Mouse (Mus musculus): ENCODE data around the gene Nme3.
A peak's percentile ranks its signal among the peaks of the same experiment; 100 is the strongest.

Gene Nme3

DNA sequence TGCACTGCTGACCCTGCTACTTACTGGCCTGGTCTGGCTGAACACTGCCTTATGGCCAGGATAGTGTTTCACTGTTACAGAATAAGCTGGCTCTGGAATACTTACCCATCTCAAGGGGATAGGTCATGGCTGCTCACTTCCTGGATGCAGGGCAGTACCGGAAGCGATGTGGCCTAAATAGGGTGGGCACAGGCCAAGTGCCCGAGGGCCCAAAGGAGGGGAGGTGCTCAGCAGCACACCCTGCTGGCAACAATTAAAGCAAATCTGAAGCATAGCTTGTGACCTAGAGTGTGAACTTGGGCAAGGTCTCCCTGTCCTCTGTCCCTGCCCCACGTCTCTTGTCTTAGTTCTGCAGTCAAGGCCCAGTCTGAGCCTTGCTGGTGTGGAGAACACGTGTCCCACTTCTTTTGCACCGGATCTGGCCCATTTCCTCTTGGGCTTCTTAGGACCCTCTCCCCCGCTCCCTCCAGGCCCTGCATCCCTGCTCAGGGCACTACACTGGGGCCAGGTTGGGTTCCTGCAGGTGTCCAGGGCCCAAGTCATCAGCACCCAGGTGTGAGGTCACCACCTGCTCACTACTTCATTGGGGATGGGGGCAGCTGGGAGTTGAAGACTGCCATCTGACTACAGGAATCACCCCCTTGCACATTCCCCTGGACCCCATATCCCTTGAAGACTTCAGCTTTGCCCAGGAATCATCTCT lies 14.4 kb upstream of the Nme3 start:
- no peak for DNase-seq (ENCODE audit: low spot score)

DNA sequence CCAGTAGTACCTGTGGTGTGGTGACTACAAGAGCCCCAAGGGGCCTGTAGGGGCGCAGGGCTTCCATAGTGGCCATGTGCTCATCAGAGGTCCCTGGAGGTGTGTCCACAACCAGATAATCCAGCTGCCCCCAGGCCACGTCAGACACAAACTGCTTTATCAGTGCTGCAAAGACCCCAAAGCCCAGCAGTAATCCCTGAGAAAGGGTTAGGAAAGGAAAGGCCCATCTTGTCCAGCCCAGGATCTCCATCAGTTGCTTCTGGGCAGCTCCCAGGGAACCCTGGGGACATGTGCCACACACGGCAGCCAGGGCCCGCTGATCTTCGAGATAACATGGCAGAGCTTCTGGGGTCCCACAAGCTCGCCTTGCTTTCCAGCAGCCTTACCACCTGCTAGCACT lies 11.9 kb upstream of the Nme3 start:
- no peak for DNase-seq (ENCODE audit: low spot score)

DNA sequence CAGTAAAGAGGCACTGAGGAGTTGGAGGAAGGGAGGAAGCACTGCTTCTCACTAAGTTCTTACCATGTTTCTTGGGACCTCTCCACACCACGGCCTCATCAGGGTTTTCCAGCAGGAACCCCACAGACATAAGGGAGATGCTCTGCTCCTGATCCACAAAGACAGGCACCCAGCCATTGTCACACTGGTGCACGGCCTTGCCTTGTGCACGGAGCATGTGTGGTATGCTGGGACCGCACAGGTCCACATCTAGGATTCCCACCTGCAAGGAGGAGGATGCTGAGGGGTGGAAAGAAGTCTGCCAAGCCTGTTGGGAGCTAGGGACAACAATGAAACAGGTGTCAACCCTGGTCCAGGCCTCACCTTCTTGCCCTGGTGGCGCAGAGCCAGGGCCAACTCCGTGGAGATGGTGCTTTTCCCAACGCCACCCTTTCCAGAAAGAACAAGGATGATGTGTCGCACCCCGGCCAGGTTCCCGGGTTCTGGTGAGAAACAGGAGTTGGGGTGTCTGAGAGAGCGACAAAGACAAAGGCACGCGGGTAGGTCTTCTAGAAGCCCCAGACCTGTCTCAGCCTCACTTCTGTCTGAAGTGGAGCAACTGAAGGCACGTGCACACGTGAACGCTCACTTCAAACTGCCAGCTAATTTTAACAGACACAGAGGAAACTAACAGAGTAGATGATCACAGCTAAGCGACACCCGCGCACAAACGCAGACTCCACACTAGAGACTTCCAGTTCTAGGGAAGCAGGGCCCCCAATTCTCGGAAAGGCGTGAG lies 10.8 kb upstream of the Nme3 start:
- DNase-seq (ENCODE audit: low spot score): no peak

DNA sequence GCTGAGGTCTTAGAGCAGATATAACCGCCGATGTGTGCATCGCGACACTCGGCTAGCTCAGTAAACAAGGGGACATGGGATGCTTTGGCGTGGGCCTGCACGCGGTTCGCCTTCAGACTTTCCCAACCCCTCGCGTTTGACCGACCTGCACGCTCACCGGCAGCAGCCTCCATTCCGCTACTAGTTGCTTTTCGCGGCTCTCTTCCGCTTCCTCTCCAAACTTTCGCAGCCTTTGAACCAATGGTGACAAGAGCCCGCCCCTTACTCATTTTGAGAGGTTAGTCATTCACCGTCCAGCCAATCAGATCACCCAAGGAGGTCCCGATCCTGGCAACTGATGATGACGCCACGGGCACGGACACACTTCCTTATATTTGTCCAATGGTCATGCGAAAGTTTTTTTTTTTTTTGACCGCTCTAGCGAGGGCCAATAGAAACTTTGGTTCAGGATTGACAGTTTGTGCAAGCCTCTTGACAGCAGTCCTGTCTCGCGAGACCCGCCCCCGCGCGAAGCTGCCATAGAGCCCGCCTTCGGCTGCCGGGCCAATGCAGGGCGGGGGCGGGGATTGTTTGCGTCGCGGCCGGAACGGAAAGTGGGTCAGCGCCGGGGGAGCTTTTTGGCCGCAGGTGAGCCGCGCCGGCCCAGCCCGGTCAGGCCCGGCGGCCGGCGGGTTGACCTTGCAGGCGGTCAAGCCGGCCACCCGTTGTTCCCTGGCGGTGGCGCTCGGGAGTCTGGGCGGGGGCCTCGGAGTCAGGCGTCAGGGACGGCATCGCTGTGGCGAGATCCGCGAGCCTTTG lies 10.0 kb upstream of the Nme3 start, which contains the start of the genes Nubp2 and Spsb3:
Nubp2 (minus strand) TSS at position 216 of the 798 bp plus-strand sequence.
Spsb3 (plus strand) TSS at position 510 of the 798 bp plus-strand sequence.
- DNase-seq (ENCODE audit: low spot score): peak; percentile 89

DNA sequence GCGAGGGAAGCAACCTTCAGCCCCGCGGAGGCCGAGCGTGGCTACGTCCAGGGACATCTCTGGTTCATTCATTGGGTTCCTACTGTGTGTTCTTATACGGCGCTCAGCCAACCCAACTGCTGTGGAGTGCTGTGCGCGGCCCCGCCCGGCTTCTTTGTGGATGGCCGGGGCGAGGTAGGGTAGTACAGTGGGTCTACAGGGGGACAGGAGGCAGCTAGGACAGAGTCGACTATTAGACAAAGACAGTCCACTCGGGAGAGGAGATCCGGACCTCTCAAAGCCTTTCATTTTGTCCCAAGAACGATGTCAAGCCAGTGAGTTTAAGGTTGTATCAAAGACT lies 9.4 kb upstream of the Nme3 start:
- DNase-seq (ENCODE audit: low spot score): no peak

DNA sequence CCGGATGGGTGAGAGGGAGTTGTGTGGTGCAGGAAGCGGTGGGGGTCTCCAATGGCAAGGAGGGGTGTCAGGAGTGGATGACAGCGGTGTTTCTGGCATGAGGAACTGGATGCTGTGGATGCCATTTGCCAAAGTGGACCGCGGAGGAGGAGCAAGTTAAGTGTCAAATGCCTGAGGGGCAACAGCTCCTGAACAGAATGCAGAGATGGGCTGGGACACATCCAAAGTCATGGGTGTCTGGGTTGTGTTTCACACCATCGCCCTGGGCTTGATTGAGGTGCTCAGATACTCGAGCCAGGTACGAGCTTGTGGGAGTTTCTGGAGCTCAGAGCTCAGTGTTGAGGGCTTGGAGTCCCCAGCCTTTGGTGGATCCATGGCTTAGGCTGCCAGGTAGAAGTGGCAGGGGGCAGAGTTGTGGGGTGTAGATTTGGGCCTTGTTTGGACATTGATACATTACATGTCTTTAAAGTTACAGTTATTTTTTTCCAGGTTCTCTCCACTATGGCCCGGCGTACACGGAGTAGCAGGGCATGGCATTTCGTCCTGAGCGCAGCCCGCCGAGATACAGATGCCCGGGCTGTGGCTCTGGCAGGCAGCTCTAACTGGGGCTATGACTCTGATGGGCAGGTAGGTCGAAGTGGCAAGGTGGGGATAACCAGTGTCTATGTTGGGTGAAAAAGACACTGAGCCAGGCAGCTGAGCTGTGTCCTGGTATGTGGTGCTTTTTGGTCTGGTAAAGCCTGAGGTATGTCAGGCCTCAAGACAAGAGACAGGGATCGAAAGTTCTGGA lies 8.8 kb upstream of the Nme3 start:
- no peak for DNase-seq (ENCODE audit: low spot score)

DNA sequence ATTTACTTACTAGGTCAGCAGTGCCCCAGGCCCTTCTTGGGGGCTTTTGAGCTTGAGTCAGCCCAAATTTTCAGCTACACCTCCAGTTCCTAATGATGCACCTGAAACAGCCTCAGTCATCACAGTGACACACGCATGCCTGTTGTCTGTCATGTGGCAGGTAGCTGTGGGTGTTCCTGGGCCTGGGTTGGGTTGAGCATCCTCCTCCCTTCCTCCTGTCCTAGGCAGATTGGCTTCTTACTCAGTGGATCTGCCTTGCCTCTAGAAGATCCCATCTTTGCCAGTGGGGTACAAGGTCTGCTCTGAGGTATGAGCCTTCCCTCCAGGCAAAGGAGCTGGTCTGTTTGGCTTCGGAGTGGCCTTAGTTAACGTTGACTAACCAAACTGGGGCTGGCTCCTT lies 7.4 kb upstream of the Nme3 start:
- no peak for DNase-seq (ENCODE audit: low spot score)

DNA sequence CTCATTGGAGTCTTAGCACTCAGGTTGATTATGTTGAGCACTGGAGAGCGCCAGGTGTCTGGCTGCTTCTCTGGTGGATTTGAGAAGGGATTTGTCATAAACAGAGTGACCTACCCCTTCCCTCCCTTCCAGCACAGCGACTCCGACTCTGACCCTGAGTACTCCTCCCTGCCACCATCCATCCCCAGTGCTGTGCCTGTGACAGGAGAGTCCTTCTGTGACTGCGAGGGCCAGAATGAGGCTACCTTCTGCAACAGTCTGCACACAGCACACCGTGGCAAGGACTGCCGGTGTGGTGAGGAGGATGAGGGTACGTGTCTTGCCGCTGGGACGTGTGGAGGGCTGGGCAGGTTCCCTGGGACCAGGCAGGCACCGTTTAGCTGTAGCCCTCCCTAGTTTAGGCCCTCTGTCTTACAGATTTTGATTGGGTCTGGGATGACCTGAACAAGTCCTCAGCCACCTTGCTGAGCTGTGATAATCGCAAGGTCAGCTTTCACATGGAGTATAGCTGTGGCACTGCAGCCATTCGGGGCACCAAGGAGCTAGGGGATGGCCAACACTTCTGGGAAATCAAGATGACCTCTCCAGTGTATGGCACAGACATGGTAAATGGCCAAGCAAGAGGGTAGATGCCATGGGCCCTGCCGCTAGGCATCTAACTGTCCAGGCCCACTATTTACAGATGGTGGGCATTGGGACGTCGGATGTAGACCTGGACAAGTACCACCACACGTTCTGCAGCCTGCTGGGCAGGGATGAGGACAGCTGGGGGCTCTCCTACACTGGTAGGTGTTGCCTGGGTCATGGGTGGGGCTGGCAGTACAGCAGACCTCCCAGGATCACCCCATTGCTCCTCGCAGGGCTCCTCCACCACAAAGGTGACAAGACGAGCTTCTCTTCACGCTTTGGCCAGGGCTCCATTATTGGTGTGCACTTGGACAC lies 5.9 kb upstream of the Nme3 start:
- DNase-seq (ENCODE audit: low spot score): no peak

DNA sequence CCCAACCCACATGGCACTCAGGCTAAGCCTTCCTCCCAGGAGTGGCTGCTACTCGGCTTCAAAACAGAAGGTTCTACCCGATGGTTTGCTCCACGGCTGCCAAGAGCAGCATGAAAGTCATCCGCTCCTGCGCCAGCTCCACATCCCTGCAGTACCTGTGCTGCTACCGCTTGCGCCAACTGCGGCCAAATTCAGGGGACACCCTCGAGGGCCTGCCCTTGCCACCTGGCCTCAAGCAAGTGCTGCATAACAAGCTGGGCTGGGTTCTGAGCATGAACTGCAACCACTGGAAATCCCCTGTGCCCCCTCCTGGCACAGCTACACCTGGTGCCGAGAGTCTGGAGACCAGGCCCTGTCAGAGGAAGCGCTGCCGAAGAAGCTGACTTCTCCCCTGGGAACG lies 5.0 kb upstream of the Nme3 start:
- DNase-seq (ENCODE audit: low spot score): no peak

DNA sequence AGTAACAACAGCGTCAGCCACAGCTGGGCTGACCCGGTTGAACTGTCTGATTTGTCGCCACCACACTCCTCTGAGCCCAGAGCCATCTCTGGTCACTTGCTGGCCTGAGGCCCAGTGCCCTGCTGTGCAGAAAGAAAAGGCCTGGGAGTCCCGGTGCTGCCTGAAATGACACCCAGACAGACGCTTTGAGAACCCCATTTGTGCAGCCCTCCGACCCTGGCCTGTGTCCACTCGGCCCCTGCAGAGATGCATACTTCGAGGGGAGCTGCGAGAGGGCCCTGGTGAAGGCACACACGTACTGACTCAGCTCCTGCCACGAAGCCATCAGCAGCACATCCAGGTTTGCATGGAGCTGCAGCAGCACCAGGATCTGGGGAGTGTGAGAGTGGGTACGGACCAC lies 3.5 kb upstream of the Nme3 start:
- no peak for DNase-seq (ENCODE audit: low spot score)

DNA sequence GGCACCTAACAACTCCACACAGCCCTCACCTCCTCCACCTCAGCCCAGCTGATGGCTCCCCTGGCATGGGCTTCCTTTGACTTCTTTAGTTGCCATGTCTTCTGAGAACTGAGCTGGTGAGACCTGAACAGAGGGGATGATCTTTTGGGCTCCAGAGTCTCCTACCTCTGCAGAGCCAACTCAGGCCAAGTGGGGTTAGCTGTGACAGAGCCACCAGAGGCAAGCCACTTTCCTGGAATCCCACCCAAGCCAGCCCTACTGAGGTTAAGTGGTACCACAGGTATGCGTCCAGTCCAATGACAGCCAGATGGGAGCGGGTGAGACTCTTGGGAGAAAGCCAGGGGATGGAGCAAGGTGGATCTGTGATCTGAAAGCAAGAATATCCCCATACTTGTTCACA lies 3.0 kb upstream of the Nme3 start:
- DNase-seq (ENCODE audit: low spot score): no peak

DNA sequence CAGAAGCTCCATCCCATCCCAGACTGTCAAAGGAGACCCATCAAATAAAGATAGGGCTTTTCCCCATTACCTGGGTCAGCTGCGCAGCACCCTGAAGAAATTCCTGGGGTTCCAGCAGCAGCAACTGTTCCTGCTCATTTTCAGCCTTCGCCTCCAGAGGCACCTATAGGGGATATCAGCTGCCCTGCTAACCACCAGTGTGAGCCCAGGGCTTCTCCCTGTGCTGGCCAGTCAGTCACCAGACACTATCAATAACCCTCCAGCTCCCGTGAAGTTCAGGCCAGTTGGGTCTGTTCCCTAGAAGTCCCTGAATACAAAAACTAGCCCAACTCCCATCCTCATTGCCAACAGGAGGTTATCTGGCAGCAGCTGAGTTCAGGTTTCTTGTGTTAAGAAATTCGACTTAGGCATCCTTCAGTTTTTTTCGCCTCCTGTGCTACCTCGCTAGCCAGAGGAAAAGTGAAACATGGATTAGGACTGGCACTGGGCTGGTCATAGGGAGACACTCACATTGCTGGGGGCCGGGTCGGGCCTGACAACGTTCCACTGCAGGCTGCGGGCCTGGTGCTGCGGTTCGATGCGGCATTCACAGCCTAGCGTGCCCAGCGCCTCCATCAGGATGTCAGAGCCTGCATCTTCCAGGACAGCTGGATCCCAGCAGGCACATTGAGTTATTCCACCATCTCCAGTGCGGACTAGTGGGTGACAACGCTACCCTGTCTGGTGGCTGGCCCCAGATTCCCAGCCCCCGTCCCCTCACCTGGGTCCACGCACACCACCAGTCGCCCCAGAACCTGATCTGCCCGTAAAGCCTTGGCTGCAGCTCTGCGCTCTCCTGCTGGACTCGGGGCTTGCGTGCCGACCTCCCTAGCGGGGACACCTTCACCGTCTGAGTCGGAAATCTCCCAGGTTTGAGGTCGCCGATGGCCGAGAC lies 2.0 kb upstream of the Nme3 start:
- DNase-seq (ENCODE audit: low spot score): no peak

DNA sequence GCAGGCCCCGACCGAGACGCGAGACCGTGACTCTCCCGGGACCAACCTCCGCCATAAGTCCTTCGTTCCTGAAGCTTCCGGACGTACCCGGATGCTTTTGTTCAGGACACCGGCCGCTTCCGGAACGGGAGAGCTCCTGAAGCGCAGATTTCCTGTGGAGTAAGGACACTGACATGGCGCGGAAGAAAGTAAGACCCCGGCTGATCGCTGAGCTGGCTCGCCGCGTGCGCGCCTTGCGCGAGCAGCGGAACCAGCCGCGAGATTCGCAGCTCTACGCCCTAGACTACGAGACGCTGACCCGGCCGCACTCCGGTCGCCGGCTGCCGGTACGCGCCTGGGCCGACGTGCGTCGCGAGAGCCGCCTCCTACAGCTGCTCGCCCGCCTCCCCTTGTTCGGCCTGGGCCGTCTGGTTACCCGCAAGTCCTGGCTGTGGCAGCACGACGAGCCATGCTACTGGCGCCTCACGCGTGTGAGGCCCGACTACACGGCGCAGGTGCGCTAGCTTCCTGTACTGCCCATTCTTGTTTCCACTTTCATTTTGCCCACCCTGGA lies 1.2 kb upstream of the Nme3 start, which contains the start of the genes Eme2 and Mrps34:
Eme2 (minus strand) TSS at position 93 of the 553 bp plus-strand sequence.
Mrps34 (plus strand) TSS at position 122 of the 553 bp plus-strand sequence.
- peak; percentile 73 for DNase-seq (ENCODE audit: low spot score)

DNA sequence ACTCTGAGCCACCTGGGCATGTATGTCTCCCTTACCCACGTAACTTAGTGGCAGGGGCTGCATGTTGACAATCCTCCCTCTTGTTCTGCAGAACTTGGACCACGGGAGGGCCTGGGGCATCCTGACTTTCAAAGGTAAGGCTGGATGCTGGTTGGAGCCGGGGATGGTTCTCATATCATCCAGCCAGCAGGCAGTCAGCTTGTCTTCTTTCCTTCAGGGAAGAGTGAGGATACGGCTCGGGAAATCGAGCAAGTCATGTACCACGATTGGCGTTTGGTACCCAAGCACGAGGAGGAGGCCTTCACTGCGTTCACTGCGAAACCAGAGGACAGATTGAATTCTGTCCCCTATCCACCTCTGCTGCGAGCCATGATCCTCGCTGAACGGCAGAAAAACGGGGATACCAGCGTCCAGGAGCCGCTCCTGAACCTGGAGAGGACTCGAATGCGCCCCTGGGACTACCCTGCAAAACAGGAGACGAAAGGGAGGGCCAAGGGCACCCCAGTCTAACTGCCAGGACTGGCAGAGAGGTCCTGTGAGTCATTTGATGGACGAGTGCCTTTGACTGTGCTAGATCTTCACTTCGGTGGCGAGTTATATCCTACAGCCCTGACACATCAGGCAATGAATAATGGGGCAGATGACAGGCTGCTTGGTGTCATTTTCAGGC lies 594 bp upstream of the Nme3 start:
- no peak for DNase-seq (ENCODE audit: low spot score)

DNA sequence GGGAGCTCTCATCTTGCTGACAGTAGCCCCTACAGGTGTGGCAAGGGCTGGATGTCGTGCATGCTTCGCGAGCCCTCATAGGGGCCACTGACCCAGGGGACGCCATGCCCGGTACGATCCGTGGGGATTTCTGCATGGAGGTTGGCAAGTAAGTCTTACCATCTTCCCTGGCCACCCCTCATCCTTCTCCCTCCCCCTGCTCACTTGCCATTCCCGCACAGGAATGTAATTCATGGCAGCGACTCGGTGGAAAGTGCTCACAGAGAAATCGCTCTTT lies 631 bp downstream of the Nme3 start:
- no peak for DNase-seq (ENCODE audit: low spot score)

DNA sequence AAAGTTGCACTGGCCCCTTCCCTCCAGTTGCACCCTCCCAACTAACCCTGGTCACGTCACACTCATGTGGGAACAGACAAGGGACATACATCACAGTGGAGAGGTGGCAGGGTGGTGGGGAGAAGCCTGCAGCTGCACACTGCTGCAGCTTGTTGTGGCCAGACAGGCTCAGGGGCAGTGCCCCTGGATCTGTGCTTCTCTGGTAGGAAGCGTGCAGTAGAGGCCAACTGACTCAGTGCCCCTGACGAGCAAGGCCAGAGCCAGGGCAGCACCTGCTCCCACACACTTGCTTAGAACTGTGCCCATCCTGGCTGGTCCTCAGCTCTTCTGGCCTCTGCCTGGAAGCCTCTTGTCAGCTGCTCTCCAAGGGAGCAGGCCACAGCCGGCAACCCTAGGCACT lies 1.3 kb downstream of the Nme3 start:
- no peak for DNase-seq (ENCODE audit: low spot score)

DNA sequence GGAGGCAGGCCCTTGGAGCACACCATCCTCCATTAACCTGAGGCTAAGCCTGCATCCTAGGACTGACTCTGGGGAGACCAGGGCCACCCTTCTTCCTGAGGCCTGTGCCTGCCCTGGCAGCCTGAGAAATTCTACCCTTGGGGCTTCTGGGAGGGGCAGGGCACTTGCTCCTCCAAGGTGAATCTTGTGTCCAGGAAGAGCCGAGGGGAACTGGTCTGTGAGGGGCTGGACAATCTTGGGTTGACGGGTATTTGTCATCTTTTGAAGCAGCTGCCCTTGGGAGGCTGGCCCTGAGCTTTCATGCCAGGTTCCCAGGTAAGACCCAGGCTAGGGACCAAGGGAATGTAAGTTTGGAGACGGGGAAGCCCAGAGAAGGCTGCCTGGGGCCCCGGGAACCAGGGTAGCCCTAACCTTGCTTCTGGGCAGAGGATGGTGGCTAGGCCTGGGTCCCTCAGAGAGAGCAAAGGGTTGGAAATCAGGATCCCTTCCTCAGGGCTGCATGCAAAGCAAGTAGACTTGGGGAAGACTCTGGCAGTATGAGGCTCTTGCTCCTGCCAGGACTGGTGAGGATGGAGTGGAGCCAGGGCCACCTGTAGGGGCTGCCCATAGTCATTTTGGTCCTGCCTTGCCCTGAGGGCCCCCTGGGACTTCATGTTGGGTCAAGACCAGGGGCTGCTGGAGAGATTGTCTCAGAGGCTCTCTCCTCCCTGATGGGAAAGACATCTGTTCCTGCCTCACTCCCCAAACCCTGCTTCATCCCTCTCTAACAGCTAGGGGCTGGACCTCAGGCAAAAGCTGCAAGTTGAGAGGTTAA lies 1.9 kb downstream of the Nme3 start:
- DNase-seq (ENCODE audit: low spot score): no peak

DNA sequence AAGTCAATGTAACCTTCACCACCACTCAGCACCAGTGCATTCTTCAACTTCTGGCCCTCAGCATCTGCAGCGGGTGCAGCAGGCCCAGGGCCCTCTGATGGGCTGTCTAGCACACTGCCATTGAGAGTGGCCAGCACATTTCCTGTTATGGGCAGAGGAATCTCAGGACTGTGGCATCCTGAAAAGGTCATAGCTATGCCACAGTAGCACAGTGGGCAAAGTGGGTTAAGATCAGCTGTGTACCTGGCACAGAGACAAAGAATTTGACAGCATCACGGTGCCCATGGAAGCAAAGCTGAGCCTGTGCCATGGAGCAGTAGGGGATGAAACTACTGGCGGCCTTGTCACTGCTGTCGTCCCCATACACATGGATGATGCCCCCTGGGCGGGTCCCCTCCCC lies 2.9 kb downstream of the Nme3 start:
- no peak for DNase-seq (ENCODE audit: low spot score)

Measured in ovary, postnatal 14 days (tissue).